Mouse (Mus musculus): ENCODE measurements at regions not wholly inside any gene's neighbourhood (a gene's known extent, or its start where the extent isn't known, plus 50 kb on each side); places are given as distances from the start of the nearest gene placed in this dataset.

DNA sequence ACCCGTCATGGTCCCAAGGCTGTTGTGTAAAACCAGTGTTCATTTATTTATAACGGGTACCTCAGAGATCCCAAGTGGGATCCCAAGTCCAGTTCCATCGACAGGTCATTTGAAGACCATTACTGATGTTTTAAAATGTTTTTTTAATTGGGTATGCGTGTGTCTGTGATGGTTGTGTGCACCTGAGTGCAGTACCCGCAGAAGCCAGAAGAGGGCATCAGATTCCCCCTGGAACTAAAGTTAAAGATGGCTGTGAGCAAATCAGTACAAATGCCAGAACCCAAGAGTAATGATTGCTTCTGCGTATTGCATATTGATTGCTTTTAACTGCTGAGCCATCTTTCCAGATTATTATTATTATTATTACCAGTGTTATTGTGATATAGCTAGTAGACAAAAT is 169.7 kb upstream of the Srrm4 start:
- no peak for DNase-seq

DNA sequence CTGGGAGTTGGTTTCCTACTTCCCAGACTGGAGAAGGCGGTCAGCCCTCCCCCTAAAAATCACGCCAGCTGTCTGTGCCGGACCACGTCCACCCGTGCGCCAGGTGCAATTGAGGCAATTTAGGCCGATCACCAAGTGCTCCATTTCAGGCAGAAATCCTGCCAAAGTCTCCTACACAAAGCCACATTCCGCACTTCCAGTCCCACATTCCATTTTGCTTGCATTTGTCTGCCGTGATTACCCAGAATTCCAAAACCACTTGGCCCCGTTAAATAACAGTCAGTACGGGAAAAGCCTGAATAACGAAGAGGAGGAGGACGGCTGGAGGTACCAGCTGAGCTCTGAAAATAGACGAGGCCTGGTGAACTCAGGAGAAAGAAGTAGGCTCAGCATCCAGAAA is 167.1 kb upstream of the Srrm4 start:
- DNase-seq: no peak

DNA sequence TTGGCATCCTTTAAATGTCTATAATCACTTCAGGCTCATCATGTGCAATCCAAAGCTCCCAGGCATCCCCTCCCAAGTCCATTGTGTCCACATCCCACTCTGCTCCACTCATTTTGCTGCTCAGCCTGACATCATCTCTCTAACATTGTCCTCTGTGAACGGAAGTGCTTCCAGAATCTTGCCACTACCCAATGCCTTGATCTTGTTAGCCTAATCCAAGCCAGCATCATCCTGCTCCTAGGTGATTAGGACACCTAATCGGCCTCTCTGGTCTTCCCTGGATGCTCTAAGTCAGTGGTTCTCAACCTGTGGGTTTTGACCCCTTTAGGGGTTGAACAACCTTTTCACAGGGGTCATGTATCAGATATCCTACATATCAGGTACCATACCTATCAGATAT is 161.3 kb upstream of the Srrm4 start:
- DNase-seq: no peak

DNA sequence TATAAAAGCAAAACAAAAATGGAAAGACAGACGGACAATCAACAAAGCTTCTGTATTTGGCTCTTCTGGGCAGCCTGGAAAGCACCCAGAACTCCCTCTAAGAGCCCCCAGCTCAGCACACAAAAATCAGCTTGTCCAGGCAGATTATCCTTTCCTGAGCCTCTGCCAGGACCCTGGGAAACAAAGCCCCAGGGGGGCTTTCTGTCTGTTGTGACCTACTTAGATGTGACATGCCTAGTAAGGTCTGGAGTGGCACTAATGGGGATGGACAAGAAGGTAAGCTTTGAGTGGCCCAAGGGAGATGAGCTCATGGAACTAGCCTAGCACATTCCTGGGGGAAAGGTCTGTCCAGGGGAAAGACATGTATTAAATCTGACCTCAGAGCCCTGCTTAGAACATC is 160.5 kb upstream of the Srrm4 start:
- peak; percentile 30 for DNase-seq

DNA sequence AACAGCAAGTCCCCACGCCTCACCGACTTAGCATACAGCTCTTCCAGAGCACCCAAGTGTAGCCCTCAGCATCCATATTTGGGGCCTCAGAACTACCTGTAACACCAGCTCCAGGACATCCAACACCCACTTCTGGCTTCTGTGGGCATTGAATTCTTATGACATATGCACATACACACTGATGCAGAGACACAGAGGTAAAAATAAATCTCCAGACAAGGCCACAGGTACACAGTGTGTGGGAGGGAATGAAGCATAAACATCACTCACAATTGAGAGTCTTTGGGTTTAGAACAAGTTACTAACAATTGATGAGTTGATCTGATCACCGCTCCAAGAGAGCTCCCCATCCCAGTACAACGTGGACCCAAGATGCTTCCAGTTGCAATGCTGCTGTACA is 154.2 kb upstream of the Srrm4 start:
- DNase-seq: no peak

DNA sequence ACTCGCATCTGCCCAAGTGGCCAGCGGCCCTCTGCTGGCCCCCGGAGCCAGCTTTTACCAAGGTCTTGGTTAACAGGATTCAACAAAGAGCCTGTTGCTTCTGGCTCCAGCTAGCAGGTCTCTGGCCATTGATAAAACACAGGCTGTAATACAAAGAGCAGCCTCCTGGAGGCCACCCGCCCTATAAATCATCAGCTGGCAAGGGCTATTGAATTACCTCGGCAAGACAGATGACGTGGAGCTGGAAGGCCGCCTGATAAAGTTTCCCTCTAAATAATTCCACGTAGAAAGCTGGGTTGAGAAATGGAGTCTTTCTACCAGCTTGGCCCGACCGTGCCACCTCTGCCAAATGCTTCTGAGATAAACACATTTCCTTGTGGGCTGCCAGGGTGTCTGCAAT is 152.8 kb upstream of the Srrm4 start:
- DNase-seq: no peak

DNA sequence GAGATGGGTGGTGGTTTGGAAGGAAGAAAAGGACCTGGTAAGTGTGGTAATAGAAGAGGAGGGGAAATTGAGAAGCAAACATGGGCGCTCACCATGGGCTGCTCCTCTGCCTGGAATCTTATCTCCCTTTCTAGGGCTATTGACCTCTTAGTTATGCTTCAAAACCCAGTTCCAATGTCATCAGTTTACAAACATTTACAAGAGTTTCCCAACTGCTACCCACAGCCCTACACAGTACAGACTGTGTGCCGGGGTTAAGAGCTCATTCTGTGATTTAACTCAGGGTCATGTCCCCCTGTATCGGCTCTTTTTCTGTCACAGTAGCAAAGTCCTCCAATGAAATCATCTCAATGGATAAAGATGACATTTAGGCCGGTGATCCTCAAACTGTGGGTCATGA is 144.0 kb upstream of the Srrm4 start:
- no peak for DNase-seq

DNA sequence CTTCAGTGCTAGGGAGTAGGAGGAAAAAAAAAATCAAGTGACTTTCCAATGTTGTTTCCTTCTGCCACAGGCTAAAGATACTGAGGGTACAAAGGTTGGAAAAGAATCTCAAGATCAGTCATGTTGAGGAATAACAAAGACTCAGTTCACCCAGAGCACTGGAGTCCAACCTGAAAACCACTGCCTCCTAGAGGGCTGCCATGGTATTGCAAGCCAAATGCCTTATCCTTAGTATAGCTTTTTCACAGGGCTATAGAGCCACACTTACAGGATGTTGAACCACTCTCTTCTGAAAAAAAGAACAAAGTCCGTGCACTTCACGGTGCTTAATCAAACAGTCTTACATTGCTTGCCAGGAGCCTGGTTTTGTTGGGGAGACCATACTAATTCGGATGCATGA is 139.9 kb upstream of the Srrm4 start:
- DNase-seq: no peak

DNA sequence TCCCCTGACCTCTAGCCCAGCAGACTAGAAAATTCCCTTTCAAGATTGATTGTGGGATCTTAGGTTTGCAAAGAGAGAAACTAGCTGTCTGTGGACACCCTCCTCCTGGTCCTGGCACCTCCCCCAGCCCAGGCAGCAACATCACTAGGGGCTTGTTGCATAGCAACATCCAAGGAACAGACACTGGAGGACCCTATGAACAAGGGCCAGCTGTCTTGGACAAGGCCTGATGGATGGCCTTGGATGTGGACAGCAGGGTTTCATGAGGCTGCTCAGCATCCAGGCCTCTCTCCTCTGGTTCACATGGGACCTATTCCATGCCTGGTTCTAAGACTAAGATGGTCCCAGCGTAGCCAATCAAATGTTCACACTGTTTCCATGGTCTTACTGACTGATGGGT is 127.6 kb upstream of the Srrm4 start:
- DNase-seq: no peak

DNA sequence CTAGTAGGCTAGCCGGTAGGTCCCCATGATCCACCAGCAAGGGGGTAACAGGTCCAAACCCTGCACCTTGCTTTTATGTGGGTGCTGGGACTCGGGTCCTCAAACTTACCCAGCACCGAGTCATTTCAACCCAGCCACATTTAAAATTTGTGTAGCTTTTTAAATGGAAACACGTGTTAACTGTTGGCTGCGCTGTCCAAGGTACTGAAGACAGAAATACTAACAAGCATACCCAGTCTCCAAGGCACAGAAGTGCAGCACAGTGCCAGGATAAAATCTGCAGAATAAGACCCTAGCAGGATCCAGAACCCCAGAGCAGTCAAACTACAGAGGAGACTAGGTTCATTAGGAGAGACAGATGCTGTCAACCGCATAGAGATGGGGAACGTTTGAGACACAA is 122.6 kb upstream of the Srrm4 start:
- no peak for DNase-seq

DNA sequence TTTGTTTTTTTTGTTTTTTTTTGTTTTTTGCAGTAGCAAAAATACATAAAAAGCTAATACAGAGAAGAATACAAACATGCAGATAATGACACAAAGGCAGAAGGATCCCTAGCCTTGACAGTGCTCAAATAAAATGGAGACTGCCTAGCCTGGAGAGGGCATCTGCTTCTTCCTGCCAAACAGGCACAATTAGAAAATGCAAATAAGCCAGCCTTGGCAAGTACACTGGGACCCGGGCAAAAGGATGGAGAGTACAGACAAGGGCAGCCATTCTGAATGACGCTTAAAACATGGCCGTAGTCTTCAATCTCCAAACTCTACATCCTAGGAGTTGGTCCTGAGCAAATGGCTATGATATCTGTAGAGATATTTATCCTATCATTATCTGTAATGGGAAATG is 120.4 kb upstream of the Srrm4 start:
- DNase-seq: no peak

DNA sequence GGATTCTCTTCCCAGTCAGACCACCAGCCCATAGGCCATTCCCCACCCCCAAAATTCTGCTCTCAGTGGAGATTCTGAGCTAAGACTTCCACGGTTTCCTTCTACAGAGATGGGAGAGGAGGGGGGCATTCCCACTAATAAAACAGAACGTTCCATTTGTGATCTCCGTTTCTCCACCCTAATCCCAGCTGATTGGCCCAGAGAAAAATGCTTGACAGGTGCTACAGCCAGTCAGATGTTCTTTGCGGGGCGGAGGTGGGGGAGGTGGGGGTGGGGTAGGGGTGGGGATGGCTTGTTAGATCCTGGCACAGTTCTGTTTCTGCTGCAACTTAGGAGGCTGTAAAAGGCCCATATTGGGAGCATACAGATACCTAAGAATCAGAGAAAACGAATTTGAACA is 116.9 kb upstream of the Srrm4 start:
- no peak for DNase-seq

DNA sequence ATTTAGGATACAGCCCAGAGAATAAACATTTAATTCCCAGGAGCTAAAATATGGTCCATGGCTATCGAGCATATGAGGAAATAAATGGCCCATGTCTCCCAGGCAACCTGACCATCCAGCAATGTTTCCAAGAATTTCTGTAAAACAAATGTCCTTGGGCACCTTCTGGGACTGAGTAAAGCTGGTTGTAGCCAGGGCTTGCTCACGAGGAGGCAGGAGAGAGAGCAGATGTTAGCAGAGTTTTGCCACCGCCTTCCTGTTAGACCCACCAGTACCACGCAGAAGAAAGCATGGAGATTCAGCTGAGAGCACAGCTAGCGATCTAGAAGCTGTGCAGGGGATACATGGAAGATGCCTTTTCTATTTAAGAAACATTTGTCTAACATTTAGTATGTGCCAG is 70.8 kb upstream of the Srrm4 start:
- no peak for DNase-seq

DNA sequence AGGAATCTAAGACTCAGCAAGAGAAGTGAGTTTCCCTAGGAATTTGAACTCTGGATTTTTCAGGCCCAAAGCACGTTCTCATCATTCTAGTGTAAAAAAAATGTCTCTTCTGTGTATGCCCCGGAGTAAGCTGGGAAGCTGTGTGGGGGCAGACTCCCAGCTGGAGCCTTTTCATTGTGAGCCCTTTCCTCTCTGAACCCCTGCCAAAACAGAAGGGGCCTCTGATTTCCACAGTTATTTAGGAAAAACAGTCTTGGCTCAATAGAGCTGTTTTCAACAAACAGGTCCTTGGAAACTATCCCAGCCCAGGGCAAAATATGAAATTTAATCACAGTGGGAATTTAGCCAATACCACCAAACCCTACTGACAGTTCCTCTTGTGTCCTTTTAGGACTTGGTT is 70.2 kb upstream of the Srrm4 start:
- no peak for DNase-seq

DNA sequence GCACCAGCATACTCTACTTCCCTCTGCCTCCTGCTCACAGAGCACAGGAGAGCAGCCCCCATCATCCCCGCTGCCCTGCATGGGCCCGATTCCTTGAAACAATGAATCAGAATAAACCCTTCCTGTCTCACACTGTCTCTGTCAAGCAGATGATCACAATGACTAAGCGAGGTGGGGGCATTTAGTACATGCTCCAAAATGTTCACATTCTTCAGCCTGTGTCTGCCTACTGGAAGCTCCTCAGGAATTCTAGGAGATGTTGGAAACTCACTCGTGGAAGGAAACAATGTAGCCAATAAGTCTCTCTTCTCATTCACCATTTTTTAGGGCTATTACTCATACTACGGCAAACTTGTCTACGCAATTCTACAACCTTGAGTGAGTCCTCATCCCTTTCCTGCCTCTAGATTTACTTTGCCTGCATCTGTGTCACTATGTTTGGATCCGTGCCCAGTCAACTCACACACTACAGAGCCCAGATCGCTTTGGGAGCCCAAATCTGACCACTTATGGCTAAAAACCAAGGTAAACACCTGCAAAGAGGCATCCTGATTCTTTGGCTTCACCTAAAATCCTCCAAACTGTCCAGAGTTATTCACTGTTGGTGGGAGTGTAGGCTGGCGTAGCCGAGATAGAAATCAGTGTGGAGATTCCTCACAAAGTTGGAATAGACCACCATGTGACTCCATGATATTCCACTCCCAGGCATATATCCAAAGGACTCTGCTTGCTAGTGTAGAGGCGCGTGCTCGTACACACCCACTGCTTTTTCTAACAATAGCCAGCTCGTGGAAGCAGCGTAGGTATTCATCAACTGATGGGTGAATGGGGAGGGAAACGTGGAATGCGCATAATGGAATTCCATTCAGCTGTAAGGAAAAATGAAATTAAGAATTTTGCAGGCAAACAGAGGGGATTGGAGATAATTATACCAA is 63.1 kb upstream of the Srrm4 start:
- DNase-seq: no peak
